Mouse (Mus musculus) myocyte (in vitro differentiated cells): Measurements from ENCODE around the gene Cox8b. TPM values are rescaled to one million over a fixed set of nuclear protein-coding genes. Genes with fewer than 3 reads are reported as not detected.
A peak's percentile ranks its signal among the peaks of the same experiment; 100 is the strongest.

ENCODE experiments used
- H3K27me3 ChIP-seq: one replicate; pipeline ENCODE4 v1.6.1; 2011; ENCODE audit not compliant: control insufficient read depth, insufficient read depth, insufficient read length
- H3K36me3 ChIP-seq: one replicate; pipeline ENCODE4 v1.6.1; 2011; ENCODE audit not compliant: control insufficient read depth, insufficient read depth
- H3K4me2 ChIP-seq: one replicate; pipeline ENCODE4 v1.6.1; 2011; ENCODE audit warnings: low read depth, control low read depth
- H3K4me3 ChIP-seq: one replicate; pipeline ENCODE4 v1.5.1; 2011; ENCODE audit warnings: mild to moderate bottlenecking, control low read depth, moderate library complexity
- H3K79me2 ChIP-seq: one replicate; pipeline ENCODE4 v1.6.1; 2011; ENCODE audit not compliant: control insufficient read depth, insufficient read depth
- H3ac ChIP-seq: one replicate; pipeline ENCODE4 v1.6.1; 2011; ENCODE audit not compliant: control insufficient read depth, insufficient read length
- CEBPB ChIP-seq: IDR thresholded peaks from 2 replicates; pipeline ENCODE4 v1.6.1; 2011; ENCODE audit warnings: mild to moderate bottlenecking, moderate library complexity; ENCODE audit not compliant: poor library complexity, insufficient read depth, severe bottlenecking
- E2F4 ChIP-seq: IDR thresholded peaks from one replicate; pipeline ENCODE4 v1.6.1; 2011; ENCODE audit warnings: mild to moderate bottlenecking, control low read depth, moderate library complexity; ENCODE audit not compliant: insufficient read depth
- MAX ChIP-seq: IDR thresholded peaks from one replicate; pipeline ENCODE4 v1.6.1; 2011; ENCODE audit warnings: low read depth, mild to moderate bottlenecking, control low read depth
- MYOD1 ChIP-seq, 3 experiments: IDR thresholded peaks; one replicate each; pipeline ENCODE4 v1.6.1; 2011; ENCODE audit warnings: control low read depth in 2 of 3, low read depth in 2 of 3, mild to moderate bottlenecking in 2 of 3, moderate library complexity in 1 of 3; ENCODE audit not compliant: insufficient read length in 2 of 3, control insufficient read depth in 1 of 3
- MYOG ChIP-seq, 3 experiments: IDR thresholded peaks; one replicate each; pipeline ENCODE4 v1.6.1; 2011; ENCODE audit warnings: control low read depth in 2 of 3, low read depth in 2 of 3, mild to moderate bottlenecking in 2 of 3; ENCODE audit not compliant: insufficient read length in 2 of 3, control insufficient read depth in 1 of 3, insufficient read depth in 1 of 3
- POLR2A ChIP-seq: IDR thresholded peaks from one replicate; pipeline ENCODE4 v1.6.1; 2011; ENCODE audit warnings: low read depth, mild to moderate bottlenecking, control low read depth, moderate library complexity; ENCODE audit not compliant: insufficient read length
- POLR2AphosphoS2 ChIP-seq: IDR thresholded peaks from one replicate; pipeline ENCODE4 v1.6.1; 2011; ENCODE audit warnings: low read depth, control low read depth; ENCODE audit not compliant: insufficient read length
- REST ChIP-seq: IDR thresholded peaks from one replicate; pipeline ENCODE4 v1.6.1; 2011; ENCODE audit warnings: mild to moderate bottlenecking, control low read depth, moderate library complexity; ENCODE audit not compliant: insufficient read depth, insufficient read length
- SRF ChIP-seq: IDR thresholded peaks from one replicate; pipeline ENCODE4 v1.6.1; 2011; ENCODE audit warnings: low read depth; ENCODE audit not compliant: control insufficient read depth, insufficient read length
- TCF12 ChIP-seq: IDR thresholded peaks from one replicate; pipeline ENCODE4 v1.6.1; 2011; ENCODE audit warnings: mild to moderate bottlenecking, control low read depth; ENCODE audit not compliant: poor library complexity, insufficient read depth, severe bottlenecking
- TCF3 ChIP-seq: IDR thresholded peaks from one replicate; pipeline ENCODE4 v1.6.1; 2011; ENCODE audit warnings: low read depth, control low read depth; ENCODE audit not compliant: insufficient read length
- USF1 ChIP-seq: IDR thresholded peaks from one replicate; pipeline ENCODE4 v1.6.1; 2011; ENCODE audit warnings: low read depth, mild to moderate bottlenecking, control low read depth, moderate library complexity
- polyA plus RNA-seq: library from polyadenylated mRNA; unstranded; fragments of >200 nt; fragmentation: generic; extraction: Trizol; gene quantifications from one replicate; pipeline ENCODE4 v1.2.1, GENCODE M21; 2012; ENCODE audit warnings: missing spikeins

Gene Cox8b
- 534 TPM for polyA plus RNA-seq

DNA sequence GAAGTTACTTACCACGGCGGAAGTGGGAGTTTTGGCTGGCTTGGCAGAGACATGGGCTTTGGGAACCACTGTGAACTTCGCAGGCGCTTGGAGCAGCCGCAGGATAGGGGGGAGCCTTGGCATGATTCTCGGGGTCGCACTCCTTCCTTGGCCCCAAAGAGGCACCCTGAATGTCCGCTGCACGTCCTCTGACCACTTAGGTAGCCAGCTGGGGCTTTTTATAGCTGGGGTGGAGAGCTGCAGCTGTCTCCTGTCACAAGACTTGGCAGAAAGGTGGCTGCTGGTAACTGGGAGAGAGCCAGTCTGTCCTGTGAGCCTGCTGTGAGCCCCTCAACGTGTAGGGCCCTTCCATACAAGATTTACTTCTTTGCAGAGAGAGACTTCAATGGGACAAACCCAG lies at the start of gene Cox8b:
TSS of gene Cox8b (minus strand) at position 227 of the 400 bp plus-strand sequence.
- Histone ChIP-seq H3K36me3 (peaks cover 12% of the 10 kb centered on the region), H3K4me3 (peak within 1 kb of the TSS; percentile 28), H3K27me3 (no peaks in the 10 kb centered on the region), H3K79me2 (no peaks in the 10 kb centered on the region), H3ac (no peak within 1 kb of the TSS), H3K4me2 (peak within 1 kb of the TSS; percentile 61)
- peak; percentile 61 for TF ChIP-seq POLR2AphosphoS2
- no peak for TF ChIP-seq MAX
- no peak for TF ChIP-seq USF1
- peak; percentile 68 for TF ChIP-seq POLR2A
- TF ChIP-seq TCF3: no peak
- peak; percentile 62 to 94 (median 84) for TF ChIP-seq MYOG (IDR thresholded peaks at IDR 0.05; ENCODE audit: control insufficient read depth in 1 of 3, insufficient read depth in 1 of 3, insufficient read length in 2 of 3, low read depth in 2 of 3)
- TF ChIP-seq SRF: no peak
- peak; percentile 65 to 80 (median 76) for TF ChIP-seq MYOD1 (IDR thresholded peaks at IDR 0.05; ENCODE audit: control insufficient read depth in 1 of 3, insufficient read length in 2 of 3, low read depth in 2 of 3)
- peak; percentile 56 for TF ChIP-seq TCF12
- TF ChIP-seq E2F4: no peak

DNA sequence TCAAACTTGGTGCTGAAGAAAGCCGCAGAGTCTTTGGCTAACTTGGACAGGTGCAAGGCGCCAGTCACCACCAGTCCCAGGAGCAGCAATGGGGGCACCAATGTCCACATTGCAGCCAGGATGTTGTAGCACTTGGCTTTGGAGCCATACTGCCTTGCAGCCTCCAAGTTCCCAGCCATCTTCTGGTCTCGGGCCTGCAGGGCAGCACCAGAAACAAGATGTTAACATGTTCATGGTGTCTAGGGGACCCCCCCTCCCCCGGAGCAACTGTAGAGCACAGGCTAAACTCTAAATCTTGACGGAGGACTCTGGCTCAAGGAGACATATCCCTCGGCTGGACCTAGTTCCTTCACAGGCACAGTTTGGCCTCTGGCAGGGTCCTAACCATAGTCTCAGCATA lies 49.0 kb upstream of the Cox8b start:
- no peak overlapping the region for H3K4me2 ChIP-seq
- H3K4me3 ChIP-seq: no peak overlapping the region
- TF ChIP-seq POLR2AphosphoS2 (peak; percentile 24), REST (no peak)
- no peaks in the 10 kb centered on the region for H3K27me3 ChIP-seq
- H3K79me2 ChIP-seq: peaks cover 21% of the 10 kb centered on the region
- H3K36me3 ChIP-seq: peaks cover 20% of the 10 kb centered on the region
- H3ac ChIP-seq: no peak overlapping the region

DNA sequence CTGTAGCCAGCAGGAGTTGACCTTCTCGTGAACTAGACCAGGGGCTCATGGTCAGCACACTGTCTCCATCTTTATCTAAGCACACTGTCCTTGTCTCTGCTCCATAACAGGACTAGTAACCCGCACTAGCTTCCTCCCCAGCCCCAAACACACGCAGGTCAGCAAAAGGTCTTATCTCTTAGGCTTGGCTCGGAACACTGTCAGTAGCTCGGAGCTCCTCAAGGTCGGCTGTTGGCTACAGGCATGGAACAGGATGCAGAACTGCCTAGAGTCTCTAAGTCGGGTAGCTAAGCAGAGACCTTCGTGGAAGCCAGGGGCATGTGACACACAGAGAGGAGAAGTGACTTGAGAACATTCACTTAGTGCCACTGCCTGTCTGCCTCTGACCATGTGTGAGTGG lies 47.9 kb upstream of the Cox8b start:
- peaks cover 20% of the 10 kb centered on the region for H3K36me3 ChIP-seq

DNA sequence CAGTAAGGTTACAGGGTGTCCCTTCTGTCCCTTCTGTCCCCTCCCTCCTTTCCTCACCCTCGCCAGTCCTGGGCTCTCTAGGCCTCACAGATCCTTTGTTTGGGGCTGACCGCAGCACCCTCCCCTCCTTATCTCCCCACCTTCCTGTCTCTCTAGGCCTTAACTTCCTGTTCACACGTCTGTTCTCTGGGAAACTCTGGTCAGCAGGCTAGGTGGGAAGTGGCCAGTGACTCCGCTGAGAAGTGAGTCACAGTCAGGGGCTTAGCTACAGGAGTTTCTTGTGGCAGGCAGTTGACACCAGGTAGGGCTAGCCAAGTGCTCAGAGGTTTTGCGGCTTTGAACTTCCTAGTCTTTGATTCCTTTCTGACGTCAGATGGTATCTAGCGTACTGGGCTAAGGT lies 46.7 kb upstream of the Cox8b start:
- no peak for TF ChIP-seq TCF3
- TF ChIP-seq MAX: no peak
- no peak for TF ChIP-seq POLR2A
- no peak for TF ChIP-seq E2F4
- no peak for TF ChIP-seq MYOD1 (IDR thresholded peaks at IDR 0.05; ENCODE audit: control insufficient read depth in 1 of 3, insufficient read length in 2 of 3, low read depth in 2 of 3)
- TF ChIP-seq MYOG (IDR thresholded peaks at IDR 0.05; ENCODE audit: control insufficient read depth in 1 of 3, insufficient read depth in 1 of 3, insufficient read length in 2 of 3, low read depth in 2 of 3): no peak
- no peak for TF ChIP-seq CEBPB
- TF ChIP-seq REST: no peak
- no peak for TF ChIP-seq POLR2AphosphoS2
- TF ChIP-seq USF1: no peak
- no peak for TF ChIP-seq TCF12
- no peak for TF ChIP-seq SRF
- Histone ChIP-seq H3K27me3 (no peaks in the 10 kb centered on the region), H3K36me3 (peaks cover 17% of the 10 kb centered on the region), H3K79me2 (no peaks in the 10 kb centered on the region), H3ac (no peak overlapping the region), H3K4me2 (no peak overlapping the region), H3K4me3 (no peak overlapping the region)

More for the DNA sequence above, 47.9 kb upstream of the Cox8b start:
- H3K27me3 ChIP-seq: no peaks in the 10 kb centered on the region
- H3ac ChIP-seq: no peak overlapping the region
- H3K4me3 ChIP-seq: no peak overlapping the region
- H3K4me2 ChIP-seq: no peak overlapping the region
- TF ChIP-seq MYOG (IDR thresholded peaks at IDR 0.05; ENCODE audit: control insufficient read depth in 1 of 3, insufficient read depth in 1 of 3, insufficient read length in 2 of 3, low read depth in 2 of 3): no peak
- peaks cover 10% of the 10 kb centered on the region for H3K79me2 ChIP-seq

DNA sequence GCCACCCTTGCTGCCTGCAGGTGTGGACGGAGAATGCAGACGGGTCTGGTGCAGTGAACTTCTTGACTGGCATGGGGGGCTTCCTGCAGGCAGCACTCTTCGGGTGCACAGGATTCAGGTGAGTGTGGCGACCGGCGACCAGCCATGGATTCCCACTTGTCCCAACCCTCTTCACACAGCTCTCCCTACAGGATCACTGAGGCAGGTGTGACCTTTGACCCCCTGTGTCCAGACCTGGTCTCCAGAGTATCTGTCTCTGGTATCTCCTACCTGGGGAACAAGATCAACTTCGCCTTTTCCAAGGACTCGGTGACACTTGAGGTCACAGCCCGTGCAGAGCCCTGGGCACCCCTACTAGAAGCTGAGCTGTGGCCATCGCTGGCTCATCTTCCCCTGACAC lies 46.1 kb upstream of the Cox8b start:
- no peak overlapping the region for H3K4me3 ChIP-seq

More for the DNA sequence above, 46.1 kb upstream of the Cox8b start:
- Histone ChIP-seq H3K27me3 (no peaks in the 10 kb centered on the region), H3K79me2 (no peaks in the 10 kb centered on the region), H3ac (no peak overlapping the region), H3K4me2 (no peak overlapping the region), H3K36me3 (peaks cover 17% of the 10 kb centered on the region)
- no peak for TF ChIP-seq TCF3
- TF ChIP-seq REST: no peak
- TF ChIP-seq SRF: no peak
- no peak for TF ChIP-seq CEBPB
- no peak for TF ChIP-seq POLR2A
- no peak for TF ChIP-seq MYOD1 (IDR thresholded peaks at IDR 0.05; ENCODE audit: control insufficient read depth in 1 of 3, insufficient read length in 2 of 3, low read depth in 2 of 3)
- no peak for TF ChIP-seq MYOG (IDR thresholded peaks at IDR 0.05; ENCODE audit: control insufficient read depth in 1 of 3, insufficient read depth in 1 of 3, insufficient read length in 2 of 3, low read depth in 2 of 3)
- TF ChIP-seq POLR2AphosphoS2: no peak
- TF ChIP-seq TCF12: no peak
- no peak for TF ChIP-seq USF1
- TF ChIP-seq E2F4: no peak
- TF ChIP-seq MAX: no peak
